Mouse (Mus musculus) limb, embryonic 14.5 days (tissue): ENCODE measurements at regions not wholly inside any gene's neighbourhood (a gene's known extent, or its start where the extent isn't known, plus 50 kb on each side); places are given as distances from the start of the nearest gene placed in this dataset.

ENCODE experiments used
- ATAC-seq: fragments of 200-750 bp; cut with Nextera tagmentation; 2 replicates; pipeline ENCODE4 v1.8.0; 2017; ENCODE audit warnings: low read depth, moderate number of reproducible peaks, moderate TSS enrichment; ENCODE audit not compliant: low FRiP score
- DNase-seq: peaks from one replicate; pipeline ENCODE4 v3.0.0-alpha.2; 2015; ENCODE audit warnings: low spot score
- H3K27ac ChIP-seq: fragments of 300-500 bp; sonication (generic); replicated peaks from 2 replicates; pipeline ENCODE4 v1.5.1; 2014; ENCODE audit warnings: low read depth, mild to moderate bottlenecking, low read length, moderate library complexity, mixed read lengths
- H3K27me3 ChIP-seq: fragments of 300-500 bp; sonication (generic); 2 replicates; pipeline ENCODE4 v1.6.1; 2014; ENCODE audit warnings: low read length, mixed read lengths; ENCODE audit not compliant: control insufficient read depth, insufficient read depth
- H3K36me3 ChIP-seq: fragments of 300-500 bp; sonication (generic); 2 replicates; pipeline ENCODE4 v1.6.1; 2014; ENCODE audit warnings: mild to moderate bottlenecking, low read length, moderate library complexity, mixed read lengths; ENCODE audit not compliant: control insufficient read depth, insufficient read depth
- H3K4me1 ChIP-seq: fragments of 300-500 bp; sonication (generic); 2 replicates; pipeline ENCODE4 v1.6.1; 2014; ENCODE audit warnings: antibody characterized with exemption, low read length, mixed read lengths; ENCODE audit not compliant: control insufficient read depth, insufficient read depth
- H3K4me2 ChIP-seq: fragments of 300-500 bp; sonication (generic); replicated peaks from 2 replicates; pipeline ENCODE4 v1.6.1; 2014; ENCODE audit warnings: low read depth, mild to moderate bottlenecking, low read length, moderate library complexity; ENCODE audit not compliant: severe bottlenecking
- H3K4me3 ChIP-seq: fragments of 300-500 bp; sonication (generic); replicated peaks from 2 replicates; pipeline ENCODE4 v1.5.1; 2014; ENCODE audit warnings: low read length
- H3K9ac ChIP-seq: fragments of 300-500 bp; sonication (generic); 2 replicates; pipeline ENCODE4 v1.6.1; 2014; ENCODE audit warnings: mild to moderate bottlenecking, low read depth, low read length, moderate library complexity; ENCODE audit not compliant: severe bottlenecking
- H3K9me3 ChIP-seq: fragments of 300-500 bp; sonication (generic); 2 replicates; pipeline ENCODE4 v1.6.1; 2016; ENCODE audit warnings: low read length; ENCODE audit not compliant: control insufficient read depth
- POLR2A ChIP-seq: fragments of 200-500 bp; IDR thresholded peaks from 2 replicates; pipeline ENCODE4 v1.8.0; 2012; ENCODE audit warnings: inconsistent platforms, mild to moderate bottlenecking, moderate library complexity, borderline replicate concordance; ENCODE audit not compliant: insufficient read depth, insufficient read length; ENCODE audit errors: extremely low read depth
- WGBS: fragments of 180-500 bp; shearing (Covaris S2); extraction: QIAGEN DNeasy Blood & Tissue Kit; methylation state at CpG from one replicate; pipeline ENCODE4 v1.1.7; 2014; 5-methylcytosine and 5-hydroxymethylcytosine counted together

GRCm38 (mm10) chr2:95097055-95097454, 659.1 kb upstream of the Api5 start:
- Histone ChIP-seq H3K4me1 (no peaks in the 10 kb centered on the region), H3K4me3 (no peak overlapping the region), H3K9me3 (no peaks in the 10 kb centered on the region), H3K27me3 (no peaks in the 10 kb centered on the region), H3K27ac (no peak overlapping the region), H3K4me2 (no peak overlapping the region), H3K9ac (no peak overlapping the region), H3K36me3 (no peaks in the 10 kb centered on the region)
- no peak for DNase-seq
- WGBS = 84% methylated on average over 5 of the region's 5 CpGs
- ATAC-seq = no peak
- TF ChIP-seq POLR2A = no peak

GRCm38 (mm10) chr2:95054636-95055035, 616.7 kb upstream of the Api5 start:
- no peak for ATAC-seq
- H3K27me3 ChIP-seq = no peaks in the 10 kb centered on the region
- no peaks in the 10 kb centered on the region for H3K9me3 ChIP-seq
- TF ChIP-seq POLR2A = no peak
- H3K27ac ChIP-seq = no peak overlapping the region
- 55% methylated on average over 1 of the region's 1 CpGs for WGBS
- no peak overlapping the region for H3K4me2 ChIP-seq
- no peak overlapping the region for H3K9ac ChIP-seq
- no peaks in the 10 kb centered on the region for H3K4me1 ChIP-seq
- DNase-seq = no peak
- no peak overlapping the region for H3K4me3 ChIP-seq
- no peaks in the 10 kb centered on the region for H3K36me3 ChIP-seq

GRCm38 (mm10) chr2:95053866-95054265, 615.9 kb upstream of the Api5 start:
- no peaks in the 10 kb centered on the region for H3K27me3 ChIP-seq
- H3K27ac ChIP-seq = no peak overlapping the region
- DNase-seq (no peak), ATAC-seq (no peak)
- H3K4me1 ChIP-seq = no peaks in the 10 kb centered on the region
- no peaks in the 10 kb centered on the region for H3K36me3 ChIP-seq
- no peaks in the 10 kb centered on the region for H3K9me3 ChIP-seq
- no peak overlapping the region for H3K4me2 ChIP-seq
- no peak overlapping the region for H3K9ac ChIP-seq
- no peak overlapping the region for H3K4me3 ChIP-seq
- TF ChIP-seq POLR2A = no peak
- 85% methylated on average over 3 of the region's 3 CpGs for WGBS
